Mouse (Mus musculus) induced T-regulatory cell, adult 2 months (primary cell): Measurements from ENCODE around the gene Eci3.

Experiments used
- DNase-seq: peaks from one replicate; pipeline ENCODE4 v3.0.0-alpha.2; 2012; ENCODE audit warnings: low read depth

The Eci3 gene

DNA sequence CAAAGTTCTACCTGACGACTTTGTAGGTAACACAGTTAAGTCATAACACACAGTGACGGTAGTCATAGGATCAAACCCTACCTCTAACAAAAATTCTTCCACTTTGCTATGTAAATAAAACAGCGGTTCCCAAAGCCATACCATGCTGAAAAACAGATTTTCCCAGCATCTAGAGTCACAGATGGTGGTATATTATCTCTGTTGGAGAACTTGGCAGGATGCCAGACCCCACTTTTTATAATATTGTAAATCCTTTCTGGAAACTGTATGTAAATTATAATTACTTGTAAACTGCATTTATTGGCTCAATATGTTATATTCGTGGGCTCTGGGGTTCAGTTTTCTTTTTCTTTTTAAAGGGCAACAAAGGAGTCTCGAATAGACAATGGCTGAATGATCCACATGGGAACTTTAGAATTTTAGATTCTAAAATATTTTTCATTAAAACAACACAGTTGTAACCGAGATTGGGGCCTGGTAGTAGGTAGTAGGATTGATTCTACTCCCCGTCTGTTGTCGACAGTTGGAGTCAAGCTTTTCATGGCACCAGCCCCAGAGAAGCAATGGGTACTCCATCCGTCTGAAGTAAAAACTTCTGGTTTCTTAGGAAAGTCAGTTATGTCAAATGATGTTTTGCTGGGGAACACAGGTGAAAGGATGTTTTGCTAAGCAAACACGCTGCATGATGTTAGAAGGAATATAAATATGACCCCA lies 28.5 kb downstream of the Eci3 start:
- no peak for DNase-seq

DNA sequence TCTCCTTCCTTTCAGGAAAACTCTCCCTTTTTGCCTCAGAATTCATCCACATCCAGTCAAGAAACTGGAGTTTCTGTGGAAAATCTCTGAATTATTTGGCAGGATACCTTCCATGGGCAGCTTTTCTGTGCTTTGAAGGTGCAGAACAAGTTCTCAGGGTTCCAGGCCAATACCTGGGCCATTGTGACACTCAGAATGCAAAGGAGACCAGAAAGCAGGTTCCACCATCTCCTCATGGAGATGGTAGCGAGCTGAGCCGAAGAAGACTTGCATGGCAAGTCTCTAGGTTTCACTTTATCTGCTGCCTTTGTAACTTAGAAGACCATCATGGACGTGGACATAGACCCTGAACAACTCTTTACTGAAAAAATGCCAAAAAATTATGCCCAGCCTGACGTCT lies 39.4 kb downstream of the Eci3 start, which contains the start of the genes Fam217a and 4933417A18Rik:
TSS of gene Fam217a (minus strand) at position 101 of the 400 bp plus-strand sequence.
TSS of gene 4933417A18Rik (plus strand) at position 200 of the 400 bp plus-strand sequence.
- DNase-seq: no peak

- DNase-seq: no peak
These were observed 47.0 kb downstream of the Eci3 start for GRCm38 (mm10) chr13:34916520-34917167.

GRCm38 (mm10) chr13:34914614-34915013 lies 49.0 kb downstream of the Eci3 start:
- DNase-seq: peak; percentile 29
